Mouse (Mus musculus) myocyte (in vitro differentiated cells): ENCODE measurements at regions not wholly inside any gene's neighbourhood (a gene's known extent, or its start where the extent isn't known, plus 50 kb on each side); places are given as distances from the start of the nearest gene placed in this dataset.

ENCODE experiments used
- H3K27me3 ChIP-seq: one replicate; pipeline ENCODE4 v1.6.1; 2011; ENCODE audit not compliant: control insufficient read depth, insufficient read depth, insufficient read length
- H3K36me3 ChIP-seq: one replicate; pipeline ENCODE4 v1.6.1; 2011; ENCODE audit not compliant: control insufficient read depth, insufficient read depth
- H3K4me2 ChIP-seq: one replicate; pipeline ENCODE4 v1.6.1; 2011; ENCODE audit warnings: low read depth, control low read depth
- H3K4me3 ChIP-seq: one replicate; pipeline ENCODE4 v1.5.1; 2011; ENCODE audit warnings: mild to moderate bottlenecking, control low read depth, moderate library complexity
- H3K79me2 ChIP-seq: one replicate; pipeline ENCODE4 v1.6.1; 2011; ENCODE audit not compliant: control insufficient read depth, insufficient read depth
- H3ac ChIP-seq: one replicate; pipeline ENCODE4 v1.6.1; 2011; ENCODE audit not compliant: control insufficient read depth, insufficient read length
- CEBPB ChIP-seq: IDR thresholded peaks from 2 replicates; pipeline ENCODE4 v1.6.1; 2011; ENCODE audit warnings: mild to moderate bottlenecking, moderate library complexity; ENCODE audit not compliant: poor library complexity, insufficient read depth, severe bottlenecking
- E2F4 ChIP-seq: IDR thresholded peaks from one replicate; pipeline ENCODE4 v1.6.1; 2011; ENCODE audit warnings: mild to moderate bottlenecking, control low read depth, moderate library complexity; ENCODE audit not compliant: insufficient read depth
- MAX ChIP-seq: IDR thresholded peaks from one replicate; pipeline ENCODE4 v1.6.1; 2011; ENCODE audit warnings: low read depth, mild to moderate bottlenecking, control low read depth
- MYOD1 ChIP-seq, 3 experiments: IDR thresholded peaks; one replicate each; pipeline ENCODE4 v1.6.1; 2011; ENCODE audit warnings: control low read depth in 2 of 3, low read depth in 2 of 3, mild to moderate bottlenecking in 2 of 3, moderate library complexity in 1 of 3; ENCODE audit not compliant: insufficient read length in 2 of 3, control insufficient read depth in 1 of 3
- MYOG ChIP-seq, 3 experiments: IDR thresholded peaks; one replicate each; pipeline ENCODE4 v1.6.1; 2011; ENCODE audit warnings: control low read depth in 2 of 3, low read depth in 2 of 3, mild to moderate bottlenecking in 2 of 3; ENCODE audit not compliant: insufficient read length in 2 of 3, control insufficient read depth in 1 of 3, insufficient read depth in 1 of 3
- POLR2A ChIP-seq: IDR thresholded peaks from one replicate; pipeline ENCODE4 v1.6.1; 2011; ENCODE audit warnings: low read depth, mild to moderate bottlenecking, control low read depth, moderate library complexity; ENCODE audit not compliant: insufficient read length
- POLR2AphosphoS2 ChIP-seq: IDR thresholded peaks from one replicate; pipeline ENCODE4 v1.6.1; 2011; ENCODE audit warnings: low read depth, control low read depth; ENCODE audit not compliant: insufficient read length
- REST ChIP-seq: IDR thresholded peaks from one replicate; pipeline ENCODE4 v1.6.1; 2011; ENCODE audit warnings: mild to moderate bottlenecking, control low read depth, moderate library complexity; ENCODE audit not compliant: insufficient read depth, insufficient read length
- SRF ChIP-seq: IDR thresholded peaks from one replicate; pipeline ENCODE4 v1.6.1; 2011; ENCODE audit warnings: low read depth; ENCODE audit not compliant: control insufficient read depth, insufficient read length
- TCF12 ChIP-seq: IDR thresholded peaks from one replicate; pipeline ENCODE4 v1.6.1; 2011; ENCODE audit warnings: mild to moderate bottlenecking, control low read depth; ENCODE audit not compliant: poor library complexity, insufficient read depth, severe bottlenecking
- TCF3 ChIP-seq: IDR thresholded peaks from one replicate; pipeline ENCODE4 v1.6.1; 2011; ENCODE audit warnings: low read depth, control low read depth; ENCODE audit not compliant: insufficient read length
- USF1 ChIP-seq: IDR thresholded peaks from one replicate; pipeline ENCODE4 v1.6.1; 2011; ENCODE audit warnings: low read depth, mild to moderate bottlenecking, control low read depth, moderate library complexity

- H3K4me3 ChIP-seq, result no peak overlapping the region
- TF ChIP-seq CEBPB, result no peak
- no peak for TF ChIP-seq TCF3
- TF ChIP-seq POLR2A, result no peak
- TF ChIP-seq REST, result no peak
- no peak for TF ChIP-seq TCF12
- TF ChIP-seq POLR2AphosphoS2, result no peak
- no peak for TF ChIP-seq MAX
- peaks cover 13% of the 10 kb centered on the region for H3K27me3 ChIP-seq
- H3K4me2 ChIP-seq, result no peak overlapping the region
- no peaks in the 10 kb centered on the region for H3K79me2 ChIP-seq
- no peak overlapping the region for H3ac ChIP-seq
- H3K36me3 ChIP-seq, result no peaks in the 10 kb centered on the region
Measured at GRCm38 (mm10) chr8:87218956-87219482, 253.4 kb downstream of the Cbln1 start.

- Histone ChIP-seq H3K4me3 (no peak overlapping the region), H3K27me3 (peaks cover 4% of the 10 kb centered on the region), H3ac (no peak overlapping the region), H3K79me2 (no peaks in the 10 kb centered on the region), H3K4me2 (no peak overlapping the region), H3K36me3 (no peaks in the 10 kb centered on the region)
- TF ChIP-seq TCF3 (no peak), USF1 (no peak), REST (no peak), E2F4 (no peak)
Measured at GRCm38 (mm10) chr8:87214962-87215361, 257.4 kb downstream of the Cbln1 start.

GRCm38 (mm10) chr8:87210546-87210945 lies 261.9 kb downstream of the Cbln1 start:
- H3K27me3 ChIP-seq, result peaks cover 2% of the 10 kb centered on the region
- no peaks in the 10 kb centered on the region for H3K79me2 ChIP-seq
- TF ChIP-seq MAX (no peak), SRF (no peak), E2F4 (no peak), TCF3 (no peak), TCF12 (no peak), MYOG (IDR thresholded peaks at IDR 0.05; ENCODE audit: control insufficient read depth in 1 of 3, insufficient read depth in 1 of 3, insufficient read length in 2 of 3, low read depth in 2 of 3) (no peak), POLR2A (no peak), CEBPB (no peak), POLR2AphosphoS2 (no peak), MYOD1 (IDR thresholded peaks at IDR 0.05; ENCODE audit: control insufficient read depth in 1 of 3, insufficient read length in 2 of 3, low read depth in 2 of 3) (no peak), REST (no peak), USF1 (no peak)
- H3K4me3 ChIP-seq, result no peak overlapping the region
- H3K4me2 ChIP-seq, result no peak overlapping the region
- no peaks in the 10 kb centered on the region for H3K36me3 ChIP-seq
- H3ac ChIP-seq, result no peak overlapping the region

- TF ChIP-seq POLR2AphosphoS2, result no peak
- TF ChIP-seq POLR2A, result no peak
- no peak for TF ChIP-seq TCF12
- no peak for TF ChIP-seq MYOG (IDR thresholded peaks at IDR 0.05; ENCODE audit: control insufficient read depth in 1 of 3, insufficient read depth in 1 of 3, insufficient read length in 2 of 3, low read depth in 2 of 3)
- TF ChIP-seq E2F4, result no peak
- no peak for TF ChIP-seq SRF
- no peak for TF ChIP-seq CEBPB
- no peak for TF ChIP-seq MYOD1 (IDR thresholded peaks at IDR 0.05; ENCODE audit: control insufficient read depth in 1 of 3, insufficient read length in 2 of 3, low read depth in 2 of 3)
- TF ChIP-seq REST, result no peak
- no peak for TF ChIP-seq USF1
- TF ChIP-seq MAX, result no peak
- no peak for TF ChIP-seq TCF3
- H3K27me3 ChIP-seq, result no peaks in the 10 kb centered on the region
- H3K4me2 ChIP-seq, result no peak overlapping the region
- no peaks in the 10 kb centered on the region for H3K36me3 ChIP-seq
- no peaks in the 10 kb centered on the region for H3K79me2 ChIP-seq
- no peak overlapping the region for H3K4me3 ChIP-seq
- H3ac ChIP-seq, result no peak overlapping the region
Measured at GRCm38 (mm10) chr8:87209295-87209694, 263.1 kb downstream of the Cbln1 start.

GRCm38 (mm10) chr8:87208036-87208435 lies 264.4 kb downstream of the Cbln1 start:
- Histone ChIP-seq H3K36me3 (no peaks in the 10 kb centered on the region), H3K27me3 (no peaks in the 10 kb centered on the region), H3K79me2 (no peaks in the 10 kb centered on the region), H3K4me2 (no peak overlapping the region), H3K4me3 (no peak overlapping the region), H3ac (no peak overlapping the region)
- no peak for TF ChIP-seq MYOD1 (IDR thresholded peaks at IDR 0.05; ENCODE audit: control insufficient read depth in 1 of 3, insufficient read length in 2 of 3, low read depth in 2 of 3)
- TF ChIP-seq SRF, result no peak
- TF ChIP-seq MYOG (IDR thresholded peaks at IDR 0.05; ENCODE audit: control insufficient read depth in 1 of 3, insufficient read depth in 1 of 3, insufficient read length in 2 of 3, low read depth in 2 of 3), result no peak
- TF ChIP-seq E2F4, result no peak
- no peak for TF ChIP-seq USF1
- TF ChIP-seq POLR2AphosphoS2, result no peak
- no peak for TF ChIP-seq TCF3
- no peak for TF ChIP-seq CEBPB
- no peak for TF ChIP-seq TCF12
- TF ChIP-seq MAX, result no peak
- no peak for TF ChIP-seq REST
- TF ChIP-seq POLR2A, result no peak
